Mouse (Mus musculus) NIH3T3 (cell line): ENCODE results near the gene Rasgrf1.

ENCODE experiments used
- DNase-seq: peaks from one replicate; pipeline ENCODE4 v3.0.0-alpha.2; 2012; ENCODE audit warnings: low read depth

Gene Rasgrf1

GRCm38 (mm10) chr9:89970886-89971486 lies 61.3 kb downstream of the Rasgrf1 start:
- DNase-seq = no peak

- no peak for DNase-seq
Observed at GRCm38 (mm10) chr9:89972321-89972720, 62.6 kb downstream of the Rasgrf1 start.

GRCm38 (mm10) chr9:89973856-89974255 lies 64.1 kb downstream of the Rasgrf1 start:
- DNase-seq = peak; percentile 65

- peak; percentile 10 for DNase-seq
Observed at GRCm38 (mm10) chr9:89974463-89974931, 64.8 kb downstream of the Rasgrf1 start.

- peak; percentile 13 for DNase-seq
Observed at GRCm38 (mm10) chr9:89976366-89976940, 66.7 kb downstream of the Rasgrf1 start.

GRCm38 (mm10) chr9:89979248-89979647 lies 69.5 kb downstream of the Rasgrf1 start:
- peak; percentile 78 for DNase-seq

- no peak for DNase-seq
Observed at GRCm38 (mm10) chr9:89982256-89982655, 72.5 kb downstream of the Rasgrf1 start.

- no peak for DNase-seq
Observed at GRCm38 (mm10) chr9:89988053-89988452, 78.3 kb downstream of the Rasgrf1 start.

- no peak for DNase-seq
Observed at GRCm38 (mm10) chr9:89988811-89989528, 79.3 kb downstream of the Rasgrf1 start.

- no peak for DNase-seq
Observed at GRCm38 (mm10) chr9:90006432-90006831, 96.7 kb downstream of the Rasgrf1 start.

- DNase-seq = no peak
Observed at GRCm38 (mm10) chr9:90007094-90007493, 97.4 kb downstream of the Rasgrf1 start.

- DNase-seq = no peak
Observed at GRCm38 (mm10) chr9:90008138-90008537, 98.4 kb downstream of the Rasgrf1 start.

- peak; percentile 17 for DNase-seq
Observed at GRCm38 (mm10) chr9:90011849-90012248, 102.1 kb downstream of the Rasgrf1 start.

- DNase-seq = no peak
Observed at GRCm38 (mm10) chr9:90014649-90015048, 104.9 kb downstream of the Rasgrf1 start.

- DNase-seq = no peak
Observed at GRCm38 (mm10) chr9:90016204-90016603, 106.5 kb downstream of the Rasgrf1 start.

GRCm38 (mm10) chr9:90020866-90021265 lies 111.2 kb downstream of the Rasgrf1 start:
- DNase-seq = no peak

- no peak for DNase-seq
Observed at GRCm38 (mm10) chr9:90021442-90021841, 111.7 kb downstream of the Rasgrf1 start.

- DNase-seq = no peak
Observed at GRCm38 (mm10) chr9:90027709-90028108, 118.0 kb downstream of the Rasgrf1 start.

GRCm38 (mm10) chr9:90033922-90034321 lies 124.2 kb downstream of the Rasgrf1 start:
- no peak for DNase-seq

GRCm38 (mm10) chr9:90035168-90035567 lies 125.5 kb downstream of the Rasgrf1 start:
- DNase-seq = no peak

GRCm38 (mm10) chr9:90035794-90036193 lies 126.1 kb downstream of the Rasgrf1 start:
- no peak for DNase-seq

- DNase-seq = no peak
Observed at GRCm38 (mm10) chr9:90036313-90036712, 126.6 kb downstream of the Rasgrf1 start.

GRCm38 (mm10) chr9:90038535-90038934 lies 128.8 kb downstream of the Rasgrf1 start:
- DNase-seq = no peak
